Mouse (Mus musculus) adrenal gland, postnatal 10 days (tissue): ENCODE data around the gene Ncapg2. TPM values are rescaled to one million over a fixed set of nuclear protein-coding genes. Genes with fewer than 3 reads are reported as not detected.

Experiments
- DNase-seq: peaks from one replicate; pipeline ENCODE4 v3.0.0; 2021; ENCODE audit warnings: mixed read lengths
- long read RNA-seq, 2 experiments: library from polyadenylated mRNA; stranded (forward); transcript quantifications; one replicate each; pipeline ENCODE4 v2.0.0; 2021
- total RNA-seq, 2 experiments: library from RNA; stranded (reverse); gene quantifications; 2 replicates each; pipeline ENCODE4 v1.2.3; 2021

Ncapg2 gene
- 10 to 100 TPM; 22.1 to 23.0 TPM for total RNA-seq
- long read RNA-seq, experiment 1, full-length matches to known transcripts: 1 of 6 reads
- long read RNA-seq, experiment 1, partial matches to known transcripts: 2 of 6 reads
- long read RNA-seq, experiment 1, other reads (novel, unspliced or antisense): 3 of 6 reads
- long read RNA-seq, experiment 2, partial matches to known transcripts: 1 of 5 reads
- long read RNA-seq, experiment 2, other reads (novel, unspliced or antisense): 4 of 5 reads

GRCm38 (mm10) chr12:116405045-116405835, at the start of gene Ncapg2:
Gene Ncapg2 (plus strand): TSS chr12:116405402.
- DNase-seq: peak; percentile 100

DNA sequence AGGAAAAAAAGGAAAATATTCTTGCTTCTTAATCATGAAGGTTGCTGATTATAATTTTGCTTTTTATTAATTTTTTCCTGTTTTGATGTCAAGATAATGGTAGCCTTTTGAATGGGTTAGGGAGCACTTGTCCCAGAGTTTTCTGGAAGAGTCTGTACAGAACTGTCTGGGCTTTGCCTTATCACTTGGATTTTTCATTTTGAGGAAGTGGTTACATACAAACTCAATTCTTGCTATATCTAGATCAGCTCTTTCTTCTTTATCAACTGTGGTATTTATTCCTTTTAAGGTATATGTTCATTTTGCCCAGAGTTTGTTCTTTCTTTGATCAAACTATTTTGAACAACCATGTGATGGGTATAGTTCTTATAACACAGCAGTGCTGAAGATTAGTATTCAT, 43.1 kb upstream of the Ncapg2 start:
- no peak for DNase-seq

- DNase-seq: no peak
These were observed 38.3 kb upstream of the Ncapg2 start for GRCm38 (mm10) chr12:116366900-116367299.

DNA sequence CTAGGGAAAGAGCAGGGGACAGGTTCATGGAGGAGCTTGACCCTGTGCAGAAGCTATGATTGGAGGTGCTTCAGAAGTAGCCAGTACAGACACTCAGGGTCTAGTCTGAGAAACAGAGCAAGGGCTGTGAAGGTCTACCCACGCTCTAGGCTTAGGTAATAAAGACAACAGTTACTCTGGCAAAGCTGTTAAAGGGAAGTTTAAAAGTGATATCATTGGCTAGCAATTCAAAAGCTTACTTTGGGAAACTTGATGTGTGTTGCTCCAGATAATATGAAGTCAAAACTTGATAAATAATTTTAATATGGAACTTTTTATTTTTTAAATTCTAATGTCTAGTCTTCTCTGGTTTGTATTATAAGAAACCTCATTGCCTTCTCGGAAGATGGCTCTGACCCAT, 37.9 kb upstream of the Ncapg2 start:
- DNase-seq: no peak

DNA sequence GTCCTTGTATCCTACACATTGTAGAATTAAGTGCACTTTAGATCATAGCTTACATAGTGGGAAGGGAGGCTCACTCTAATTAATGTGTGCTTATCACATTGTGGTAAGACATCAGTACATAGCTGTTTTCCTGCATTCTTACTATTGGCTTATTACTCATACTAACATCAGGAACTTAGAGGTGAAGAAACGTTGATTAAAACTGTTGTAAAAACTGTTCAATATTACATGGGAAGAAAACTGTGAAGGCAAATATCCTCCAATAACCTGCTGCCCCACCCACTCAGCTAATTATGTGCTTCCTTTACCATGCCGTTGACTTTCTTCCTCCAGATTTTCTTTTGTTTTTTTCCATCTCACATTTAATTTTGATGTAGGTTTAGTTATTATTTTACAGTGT, 36.3 kb upstream of the Ncapg2 start:
- DNase-seq: no peak

GRCm38 (mm10) chr12:116383101-116383500, 22.1 kb upstream of the Ncapg2 start:
- no peak for DNase-seq

- DNase-seq: no peak
These were observed 21.2 kb upstream of the Ncapg2 start for GRCm38 (mm10) chr12:116383995-116384394.

- no peak for DNase-seq
These were observed 18.4 kb upstream of the Ncapg2 start for GRCm38 (mm10) chr12:116386802-116387201.

DNA sequence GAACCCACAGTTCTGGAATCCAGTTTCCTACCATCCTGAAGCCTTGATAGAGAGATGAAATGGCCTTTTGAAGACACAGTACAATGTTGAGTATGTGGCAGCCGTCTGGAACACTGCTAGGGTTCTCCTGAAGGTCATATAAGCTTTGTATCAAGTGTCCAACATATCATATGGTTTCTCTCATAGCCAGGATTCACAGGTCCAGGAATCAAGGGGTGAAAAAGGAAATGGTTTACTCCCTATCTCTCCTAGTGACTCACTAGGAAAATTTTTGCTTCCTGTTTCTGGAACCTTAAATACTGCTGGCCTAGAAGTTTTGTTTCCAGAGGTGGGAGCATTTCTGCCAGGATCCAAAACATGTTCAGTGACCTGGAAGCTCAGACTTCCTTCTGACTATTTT, 15.3 kb upstream of the Ncapg2 start:
- no peak for DNase-seq

- no peak for DNase-seq
These were observed 10.9 kb upstream of the Ncapg2 start for GRCm38 (mm10) chr12:116394327-116394726.

- no peak for DNase-seq
These were observed 9.9 kb upstream of the Ncapg2 start for GRCm38 (mm10) chr12:116395312-116395711.

- DNase-seq: peak; percentile 46
These were observed 9.0 kb upstream of the Ncapg2 start for GRCm38 (mm10) chr12:116396072-116396695.

DNA sequence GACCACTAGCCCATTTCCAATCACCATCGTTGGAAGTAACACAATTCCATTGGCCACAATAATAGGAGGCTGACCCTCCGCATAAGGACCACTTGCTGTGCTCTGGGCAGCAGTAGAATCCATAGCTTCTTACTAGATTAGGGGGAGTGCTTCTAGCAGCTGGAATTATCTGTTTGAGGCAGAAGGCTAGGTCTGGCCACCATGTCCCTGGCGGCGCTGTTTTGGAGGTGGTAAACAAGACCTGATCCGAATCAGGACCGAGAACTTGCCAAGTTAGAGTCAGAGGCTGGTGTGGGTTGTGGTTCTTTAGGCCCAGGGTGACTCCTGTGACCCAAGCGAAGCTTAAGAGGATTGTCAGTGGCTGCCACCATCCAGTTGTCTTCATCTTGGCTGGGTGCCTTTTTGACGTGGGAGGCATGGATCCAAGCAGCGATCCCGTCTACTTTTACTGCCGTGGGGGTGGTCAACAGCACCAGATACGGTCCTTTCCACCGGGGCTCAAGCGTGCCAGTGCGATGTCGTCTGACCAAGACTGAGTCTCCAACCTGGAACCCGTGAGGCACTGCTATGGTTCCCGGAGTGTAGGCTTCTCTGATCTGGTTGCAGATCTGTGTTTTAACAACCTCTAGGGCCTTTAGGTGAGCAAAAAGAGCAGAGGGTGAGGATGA, 1.1 kb upstream of the Ncapg2 start:
- DNase-seq: peak; percentile 6

- no peak for DNase-seq
These were observed 594 bp downstream of the Ncapg2 start for GRCm38 (mm10) chr12:116405836-116406155.

DNA sequence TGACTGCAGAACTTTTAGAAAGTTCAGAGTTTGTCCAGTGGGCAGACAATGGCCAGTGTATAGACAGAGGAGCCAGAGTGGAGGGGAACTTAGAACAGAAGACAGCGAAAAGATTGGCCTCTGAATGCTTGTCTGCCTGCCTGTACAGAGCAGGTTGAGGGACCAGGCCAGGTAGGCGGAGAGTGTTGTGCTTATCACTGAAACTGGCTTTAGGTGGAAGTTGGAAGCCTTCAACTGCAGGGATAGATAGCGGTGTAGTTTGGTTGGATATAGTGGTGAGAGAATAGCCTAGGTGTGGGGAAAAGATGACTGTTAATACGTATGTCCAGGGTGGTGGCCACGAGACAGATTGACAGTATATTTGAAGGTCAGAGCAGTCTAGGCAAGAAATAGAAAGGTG, 2.7 kb downstream of the Ncapg2 start:
- no peak for DNase-seq

- no peak for DNase-seq
These were observed 9.7 kb downstream of the Ncapg2 start for GRCm38 (mm10) chr12:116414941-116415340.

- no peak for DNase-seq
These were observed 11.3 kb downstream of the Ncapg2 start for GRCm38 (mm10) chr12:116416514-116416913.

DNA sequence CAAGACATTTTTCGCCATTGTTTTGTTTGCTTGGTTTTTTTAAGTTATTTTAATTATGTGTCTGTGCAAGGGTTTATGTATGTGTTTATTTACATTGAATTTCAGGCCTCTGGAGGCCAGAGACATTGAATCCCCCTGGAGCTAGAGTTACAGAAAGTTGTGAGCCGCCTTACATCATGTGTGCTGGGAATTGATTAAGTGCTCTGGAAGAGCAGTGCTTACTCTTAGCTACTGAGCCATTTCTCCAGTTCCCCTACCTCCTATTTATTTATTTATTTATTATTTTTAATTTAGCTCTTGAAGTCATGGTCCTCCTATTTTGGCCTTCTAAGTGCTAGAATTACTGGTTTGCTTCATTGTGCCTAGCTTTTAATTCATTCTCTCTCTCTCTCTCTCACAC, 16.5 kb downstream of the Ncapg2 start:
- no peak for DNase-seq

- DNase-seq: no peak
These were observed 20.2 kb downstream of the Ncapg2 start for GRCm38 (mm10) chr12:116425392-116425791.

GRCm38 (mm10) chr12:116433742-116434141, 28.5 kb downstream of the Ncapg2 start:
- no peak for DNase-seq

DNA sequence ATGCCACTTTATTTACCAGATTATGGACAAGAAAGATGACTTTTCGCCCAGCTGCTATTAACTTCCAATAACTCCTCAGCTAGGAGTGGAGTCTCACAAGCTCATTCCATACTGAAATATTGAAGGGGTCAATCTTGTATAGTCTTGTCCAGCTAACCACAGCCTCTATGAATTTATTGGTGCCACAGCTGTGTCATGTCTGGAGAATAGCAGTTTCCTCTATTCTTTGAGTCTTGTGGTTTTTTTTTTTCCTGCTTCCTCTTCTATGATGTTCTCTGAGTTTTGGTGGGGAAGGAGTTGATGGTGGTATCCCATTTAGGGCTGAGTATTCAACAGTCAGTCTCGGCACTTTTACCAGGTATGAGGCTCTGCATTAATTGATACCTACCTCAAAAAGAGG, 30.0 kb downstream of the Ncapg2 start:
- DNase-seq: no peak

GRCm38 (mm10) chr12:116436125-116436524, 30.9 kb downstream of the Ncapg2 start:
- DNase-seq: no peak

DNA sequence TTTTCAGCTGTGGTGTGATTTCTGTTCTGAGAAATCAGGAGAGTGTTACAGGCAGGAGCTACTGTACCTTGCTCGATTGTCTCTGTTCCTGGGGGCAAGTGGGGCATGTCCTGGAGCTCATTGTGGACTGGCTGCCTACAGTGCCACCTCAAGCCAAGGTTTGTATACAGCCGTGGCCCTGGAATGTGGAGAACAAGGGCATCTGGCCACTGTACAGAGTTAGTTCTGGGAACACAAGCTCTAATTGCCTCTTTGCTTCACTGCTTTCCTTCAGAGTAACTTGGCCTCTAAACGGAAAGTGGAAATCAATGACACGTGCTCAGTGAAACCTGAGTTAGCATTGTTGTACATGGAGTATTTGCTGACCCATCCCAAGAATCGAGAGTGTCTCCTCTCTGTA, 33.4 kb downstream of the Ncapg2 start:
- no peak for DNase-seq
